Mouse (Mus musculus) forebrain, embryonic 14.5 days (tissue): Measurements from ENCODE around the gene Pan2. TPM values are rescaled to one million over a fixed set of nuclear protein-coding genes. Genes with fewer than 3 reads are reported as not detected.
A peak's percentile ranks its signal among the peaks of the same experiment; 100 is the strongest.

ENCODE experiments used
- ATAC-seq: fragments of 200-750 bp; cut with Nextera tagmentation; 2 replicates; pipeline ENCODE4 v1.8.0; 2017; ENCODE audit warnings: mild to moderate bottlenecking, moderate library complexity
- DNase-seq: peaks from one replicate; pipeline ENCODE4 v3.0.0-alpha.2; 2015; ENCODE audit warnings: low spot score
- H3K27ac ChIP-seq: fragments of 300-500 bp; sonication (generic); 2 replicates; pipeline ENCODE4 v1.5.1; 2014; ENCODE audit warnings: low read depth, mild to moderate bottlenecking, control low read depth, low read length, moderate library complexity
- H3K27me3 ChIP-seq: fragments of 300-500 bp; sonication (generic); replicated peaks from 2 replicates; pipeline ENCODE4 v1.6.1; 2014; ENCODE audit warnings: low read length, control low read depth, mixed read lengths; ENCODE audit not compliant: control insufficient read depth, insufficient read depth
- H3K36me3 ChIP-seq: fragments of 300-500 bp; sonication (generic); 2 replicates; pipeline ENCODE4 v1.6.1; 2014; ENCODE audit warnings: low read length, control low read depth; ENCODE audit not compliant: control insufficient read depth, insufficient read depth
- H3K4me1 ChIP-seq: fragments of 300-500 bp; sonication (generic); 2 replicates; pipeline ENCODE4 v1.6.1; 2014; ENCODE audit warnings: antibody characterized with exemption, low read length, control low read depth; ENCODE audit not compliant: control insufficient read depth, insufficient read depth
- H3K4me2 ChIP-seq: fragments of 300-500 bp; sonication (generic); 2 replicates; pipeline ENCODE4 v1.6.1; 2014; ENCODE audit warnings: mild to moderate bottlenecking, control low read depth, low read length
- H3K4me3 ChIP-seq: fragments of 300-500 bp; sonication (generic); 2 replicates; pipeline ENCODE4 v1.5.1; 2014; ENCODE audit warnings: low read depth, low read length, control low read depth
- H3K9ac ChIP-seq: fragments of 300-500 bp; sonication (generic); 2 replicates; pipeline ENCODE4 v1.6.1; 2014; ENCODE audit warnings: mild to moderate bottlenecking, low read length, control low read depth, moderate library complexity
- H3K9me3 ChIP-seq: fragments of 300-500 bp; sonication (generic); replicated peaks from 2 replicates; pipeline ENCODE4 v1.6.1; 2016; ENCODE audit warnings: low read length, control low read depth, mixed read lengths; ENCODE audit not compliant: control insufficient read depth
- WGBS: fragments of 180-500 bp; shearing (Covaris S2); extraction: QIAGEN DNeasy Blood & Tissue Kit; methylation state at CpG from one replicate; pipeline ENCODE4 v1.1.7; 2014; 5-methylcytosine and 5-hydroxymethylcytosine counted together
- polyA plus RNA-seq: library from polyadenylated mRNA; unstranded; fragments of >200 nt; fragmentation: Nextera tagmentation; extraction: Ambion mirVana; gene quantifications from 2 replicates; pipeline ENCODE4 v1.2.1, GENCODE M21; 2014

Gene Pan2
- polyA plus RNA-seq, 1 experiment from 2014 or later, result 21.4 TPM

DNA sequence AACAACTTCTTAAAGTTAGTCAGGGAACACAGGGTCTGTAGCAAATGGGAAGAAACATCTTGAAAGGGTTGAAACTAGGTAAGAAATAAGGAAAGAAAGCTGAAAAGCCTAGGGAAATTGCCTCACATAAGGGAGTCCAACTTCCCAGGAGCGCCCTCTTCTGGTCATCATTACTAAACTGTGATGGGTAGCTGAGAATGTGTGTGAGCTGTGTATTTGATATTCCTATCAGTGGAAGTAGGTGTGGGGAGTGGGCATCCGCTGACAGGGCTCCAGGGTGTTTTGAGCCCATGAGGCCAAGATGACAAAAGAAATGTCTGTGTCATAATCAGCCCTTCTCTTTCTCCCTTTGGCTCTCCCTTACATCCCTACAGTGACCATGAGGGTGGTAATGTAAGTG lies 55.7 kb downstream of the Pan2 start:
- no peak overlapping the region for H3K4me3 ChIP-seq
- no peak for ATAC-seq
- H3K9me3 ChIP-seq, result no peaks in the 10 kb centered on the region
- peaks cover 86% of the 10 kb centered on the region for H3K36me3 ChIP-seq
- no peak overlapping the region for H3K9ac ChIP-seq
- WGBS, result 58% methylated on average over 2 of the region's 2 CpGs
- H3K27me3 ChIP-seq, result no peaks in the 10 kb centered on the region
- H3K4me2 ChIP-seq, result no peak overlapping the region
- peak; percentile 69 for DNase-seq
- H3K27ac ChIP-seq, result no peak overlapping the region
- no peaks in the 10 kb centered on the region for H3K4me1 ChIP-seq

DNA sequence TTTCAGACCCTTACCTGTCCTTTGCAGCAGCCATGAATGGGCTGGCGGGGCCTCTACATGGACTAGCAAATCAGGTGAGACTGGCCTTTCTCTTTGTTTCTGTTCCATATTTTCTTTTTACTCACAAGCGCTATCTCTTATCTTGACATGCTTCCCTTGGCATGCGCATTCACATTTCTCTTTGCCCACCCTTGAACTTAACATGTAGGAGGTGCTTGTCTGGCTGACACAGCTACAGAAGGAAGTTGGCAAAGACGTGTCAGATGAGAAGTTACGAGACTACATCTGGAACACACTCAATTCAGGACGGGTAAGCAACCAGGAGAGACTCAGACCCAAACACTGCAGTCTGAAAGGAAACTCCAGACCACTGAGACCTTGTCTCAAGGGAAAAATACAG lies 56.1 kb downstream of the Pan2 start:
- Histone ChIP-seq H3K36me3 (peaks cover 84% of the 10 kb centered on the region), H3K27ac (no peak overlapping the region)
- 94% methylated on average over 6 of the region's 6 CpGs for WGBS

DNA sequence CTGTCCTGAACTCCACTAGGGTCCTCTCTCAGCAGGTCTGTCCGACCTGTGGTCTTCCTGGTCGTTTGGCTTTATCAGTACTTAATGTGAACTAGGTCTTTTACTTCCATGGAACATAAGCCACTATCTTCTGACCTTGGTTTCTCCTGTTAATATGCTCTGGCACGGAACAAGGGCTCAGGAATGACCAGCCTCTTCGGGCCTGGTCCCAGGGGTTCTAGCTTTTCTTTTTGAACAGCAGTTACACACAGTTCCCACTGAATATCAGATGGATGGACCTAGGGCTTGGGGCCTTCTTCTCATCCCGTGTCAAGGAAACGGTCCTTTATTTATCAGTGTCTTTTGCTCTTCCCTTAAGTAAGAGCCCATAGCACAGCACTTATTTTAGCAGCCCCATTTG lies 58.7 kb downstream of the Pan2 start:
- no peaks in the 10 kb centered on the region for H3K27me3 ChIP-seq
- no peak overlapping the region for H3K4me3 ChIP-seq
- no peak overlapping the region for H3K27ac ChIP-seq
- ATAC-seq (no peak), DNase-seq (no peak)
- no peak overlapping the region for H3K9ac ChIP-seq
- 94% methylated on average over 6 of the region's 6 CpGs for WGBS
- H3K36me3 ChIP-seq, result peaks cover 80% of the 10 kb centered on the region
- H3K4me2 ChIP-seq, result no peak overlapping the region
- H3K4me1 ChIP-seq, result no peaks in the 10 kb centered on the region
- no peaks in the 10 kb centered on the region for H3K9me3 ChIP-seq

More for the DNA sequence above, 56.1 kb downstream of the Pan2 start:
- no peaks in the 10 kb centered on the region for H3K4me1 ChIP-seq
- no peak for DNase-seq
- no peak overlapping the region for H3K4me2 ChIP-seq
- H3K9ac ChIP-seq, result no peak overlapping the region
- no peak for ATAC-seq
- H3K9me3 ChIP-seq, result no peaks in the 10 kb centered on the region
- H3K4me3 ChIP-seq, result no peak overlapping the region
- H3K27me3 ChIP-seq, result no peaks in the 10 kb centered on the region

DNA sequence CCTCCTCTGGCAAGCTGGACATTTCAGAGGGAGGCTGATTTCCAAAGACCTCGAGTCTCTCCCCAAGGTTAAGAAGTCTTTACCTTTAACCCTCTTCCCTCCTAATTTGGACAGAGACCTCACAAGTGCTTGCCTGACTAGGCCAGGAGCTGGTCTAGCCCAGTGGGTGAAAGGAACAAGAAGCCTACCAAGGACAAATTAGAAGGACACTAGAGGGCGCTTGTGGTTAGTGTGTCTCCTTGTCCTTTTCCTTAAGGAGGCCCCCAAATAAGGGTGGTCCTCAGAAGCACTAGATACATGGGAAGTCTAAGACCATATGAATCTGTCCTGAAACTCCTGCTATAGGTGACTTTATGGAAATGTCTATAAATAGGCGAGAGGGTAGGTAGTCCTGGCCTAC lies 59.4 kb downstream of the Pan2 start:
- WGBS, result 48% methylated on average over 3 of the region's 3 CpGs
- H3K4me2 ChIP-seq, result no peak overlapping the region
- no peak overlapping the region for H3K27ac ChIP-seq
- no peak overlapping the region for H3K4me3 ChIP-seq
- peak; percentile 80 for DNase-seq
- H3K9ac ChIP-seq, result no peak overlapping the region
- no peaks in the 10 kb centered on the region for H3K27me3 ChIP-seq
- no peaks in the 10 kb centered on the region for H3K9me3 ChIP-seq
- H3K4me1 ChIP-seq, result peaks cover 2% of the 10 kb centered on the region; the same call in 1 of the 2 replicates
- peak; percentile 61 for ATAC-seq
- H3K36me3 ChIP-seq, result peaks cover 73% of the 10 kb centered on the region

DNA sequence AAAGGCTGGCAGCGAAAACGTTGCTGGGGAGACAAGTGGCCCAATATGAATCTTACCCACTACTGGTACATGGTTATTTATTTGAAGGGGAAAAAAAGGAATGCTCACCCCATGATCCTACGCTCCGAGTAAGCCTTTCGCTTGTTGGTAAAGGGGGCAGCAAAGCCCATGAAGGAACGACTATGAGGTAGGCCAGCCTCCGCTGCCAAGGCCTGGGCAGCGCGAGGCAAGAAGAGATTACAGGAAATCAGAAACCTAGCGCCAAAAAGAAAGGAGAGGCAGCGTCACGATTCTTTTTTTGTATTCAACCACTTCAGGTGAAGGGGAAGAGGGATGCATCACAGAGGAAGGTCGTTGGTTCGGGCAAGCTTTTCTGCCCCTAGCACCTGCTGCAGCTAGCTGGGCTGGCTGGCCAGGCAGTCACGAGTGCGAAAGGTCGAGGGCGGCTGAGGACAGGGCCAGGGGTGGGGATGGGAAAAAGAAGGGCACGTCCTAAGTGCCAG lies 64.8 kb downstream of the Pan2 start:
- no peaks in the 10 kb centered on the region for H3K27me3 ChIP-seq
- H3K36me3 ChIP-seq, result peaks cover 23% of the 10 kb centered on the region
- H3K9me3 ChIP-seq, result no peaks in the 10 kb centered on the region
- ATAC-seq, result no peak
- peak overlapping the region; percentile 94 for H3K4me2 ChIP-seq
- DNase-seq, result no peak
- peak overlapping the region; percentile 64 for H3K4me3 ChIP-seq
- H3K4me1 ChIP-seq, result peaks cover 8% of the 10 kb centered on the region; the same call in 1 of the 2 replicates
- H3K9ac ChIP-seq, result peak overlapping the region; percentile 73
- peak overlapping the region; percentile 95 for H3K27ac ChIP-seq
- WGBS, result 13% methylated on average over 19 of the region's 19 CpGs

DNA sequence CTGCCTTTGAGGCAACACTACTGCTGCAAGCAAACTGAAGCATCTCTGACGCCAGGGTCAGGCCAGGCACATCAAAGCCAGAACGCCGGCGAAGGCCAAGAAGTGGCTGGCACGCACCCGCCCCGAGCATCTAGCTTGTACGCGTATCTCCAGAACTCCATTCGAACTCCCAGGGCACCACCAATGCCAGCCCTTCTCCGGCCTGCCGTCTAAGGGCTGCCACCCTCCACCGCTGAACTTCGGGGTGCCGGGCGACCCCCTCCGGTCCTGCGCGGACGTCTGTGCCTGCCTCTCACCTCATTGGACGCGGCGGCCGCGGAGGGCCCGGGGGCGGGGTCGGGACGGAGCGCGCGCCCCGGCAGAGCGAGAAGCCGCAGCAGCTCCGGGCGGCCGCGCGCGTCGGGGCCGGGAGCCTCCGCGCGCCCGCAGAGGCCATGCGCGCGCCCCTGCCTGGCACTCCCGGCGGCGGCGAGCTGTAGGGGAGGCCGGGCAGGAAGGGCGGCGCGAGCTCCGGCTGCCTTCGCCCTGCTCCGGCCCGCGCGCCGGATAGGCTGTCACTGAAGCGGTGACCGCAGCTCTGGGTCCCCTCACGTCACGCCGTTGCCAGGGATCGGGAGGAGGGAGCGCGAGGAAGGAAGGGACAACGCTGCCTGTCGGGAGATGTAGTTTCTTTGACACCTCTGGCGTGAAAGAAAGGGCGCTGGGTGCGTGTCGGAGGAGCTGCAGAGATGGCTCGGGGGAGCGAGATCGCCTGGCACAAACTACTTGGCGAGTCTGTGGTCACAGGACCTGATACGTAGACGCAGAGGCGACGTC lies 65.5 kb downstream of the Pan2 start, which contains the start of gene Coq10a:
TSS of gene Coq10a (minus strand) at position 596 of the 816 bp plus-strand sequence.
- peaks cover 16% of the 10 kb centered on the region for H3K36me3 ChIP-seq
- DNase-seq (peak; percentile 96), ATAC-seq (peak; percentile 95)
- H3K27ac ChIP-seq, result peak within 1 kb of the TSS; percentile 95
- H3K9me3 ChIP-seq, result no peaks in the 10 kb centered on the region
- under 1% methylated on average over 83 of the region's 87 CpGs for WGBS
- H3K4me1 ChIP-seq, result peaks cover 8% of the 10 kb centered on the region; the same call in 1 of the 2 replicates
- H3K9ac ChIP-seq, result peak within 1 kb of the TSS; percentile 73
- peak within 1 kb of the TSS; percentile 94 for H3K4me2 ChIP-seq
- H3K4me3 ChIP-seq, result peak within 1 kb of the TSS; percentile 64
- no peaks in the 10 kb centered on the region for H3K27me3 ChIP-seq

DNA sequence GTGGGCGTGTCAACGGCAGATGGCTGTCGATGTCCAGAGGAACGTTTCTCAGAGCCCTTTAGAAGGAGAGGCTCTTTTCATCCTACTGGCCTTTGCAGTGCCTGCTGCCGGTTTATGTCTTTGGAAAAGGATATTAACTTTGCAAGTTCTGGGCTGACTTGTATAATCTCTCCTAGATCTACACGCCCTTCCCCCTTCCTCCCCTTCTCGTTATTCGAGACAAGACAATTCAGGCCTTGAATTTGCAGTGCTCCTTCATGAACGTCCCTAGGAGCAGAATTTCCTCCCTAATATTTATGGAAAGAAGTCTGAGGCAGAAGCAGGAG lies 66.0 kb downstream of the Pan2 start:
- DNase-seq, result no peak
- ATAC-seq, result no peak
- WGBS, result 7% methylated on average over 9 of the region's 9 CpGs

DNA sequence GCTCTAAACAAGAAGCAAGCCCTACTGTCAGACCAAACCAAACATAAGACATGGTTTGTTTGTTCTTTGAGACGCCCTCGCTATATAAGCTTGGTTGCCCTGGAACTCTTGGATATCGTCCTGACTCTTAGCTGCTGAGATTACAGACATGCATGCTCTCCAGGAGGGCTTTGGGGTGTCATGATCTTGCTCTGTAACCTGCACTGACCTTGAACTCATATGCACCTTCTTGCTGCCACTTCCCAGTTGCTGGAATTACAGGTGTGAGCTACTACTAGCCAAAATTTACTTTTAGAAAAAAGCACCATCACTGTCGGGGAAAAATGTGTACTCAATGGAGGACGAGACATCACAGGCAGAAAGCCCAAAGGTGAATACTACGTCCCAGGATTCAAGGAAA lies 66.5 kb downstream of the Pan2 start:
- Histone ChIP-seq H3K4me2 (peak overlapping the region; percentile 94), H3K9ac (peak overlapping the region; percentile 73; the same call in 1 of the 2 replicates), H3K9me3 (no peaks in the 10 kb centered on the region), H3K27me3 (no peaks in the 10 kb centered on the region), H3K4me3 (peak overlapping the region; percentile 64; the same call in 1 of the 2 replicates), H3K4me1 (peaks cover 8% of the 10 kb centered on the region; the same call in 1 of the 2 replicates), H3K27ac (peak overlapping the region; percentile 95), H3K36me3 (peaks cover 10% of the 10 kb centered on the region)
- DNase-seq (no peak), ATAC-seq (no peak)
- 80% methylated on average over 6 of the region's 6 CpGs for WGBS

More for the DNA sequence above, 66.0 kb downstream of the Pan2 start:
- H3K27ac ChIP-seq, result peak overlapping the region; percentile 95
- H3K4me3 ChIP-seq, result peak overlapping the region; percentile 64
- no peaks in the 10 kb centered on the region for H3K27me3 ChIP-seq
- H3K4me2 ChIP-seq, result peak overlapping the region; percentile 94
- no peaks in the 10 kb centered on the region for H3K9me3 ChIP-seq
- peaks cover 8% of the 10 kb centered on the region; the same call in 1 of the 2 replicates for H3K4me1 ChIP-seq
- peaks cover 12% of the 10 kb centered on the region for H3K36me3 ChIP-seq
- H3K9ac ChIP-seq, result peak overlapping the region; percentile 73

DNA sequence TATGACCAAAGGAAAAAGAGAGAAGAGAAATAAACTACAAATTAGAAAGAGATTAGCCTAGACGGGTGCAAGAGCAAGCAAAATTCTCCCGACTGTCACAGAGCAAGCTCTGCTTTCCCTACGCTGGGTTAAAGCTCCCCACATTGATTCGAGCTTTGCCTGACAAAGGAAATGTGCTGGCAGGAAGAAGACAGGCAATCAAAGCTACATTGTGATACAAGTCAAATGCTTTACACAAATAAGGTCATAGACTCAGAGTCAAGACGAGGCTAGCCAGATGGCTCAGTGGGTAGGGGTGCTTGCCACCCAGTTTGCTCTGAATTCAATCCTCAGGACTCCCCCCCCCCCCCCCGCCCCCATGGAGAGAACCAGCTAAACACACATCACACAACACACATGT lies 66.9 kb downstream of the Pan2 start:
- WGBS, result 58% methylated on average over 5 of the region's 6 CpGs
- H3K27ac ChIP-seq, result no peak overlapping the region
- no peak overlapping the region for H3K9ac ChIP-seq
- no peaks in the 10 kb centered on the region for H3K9me3 ChIP-seq
- no peaks in the 10 kb centered on the region for H3K27me3 ChIP-seq
- H3K4me2 ChIP-seq, result no peak overlapping the region
- ATAC-seq (no peak), DNase-seq (no peak)
- peaks cover 8% of the 10 kb centered on the region; the same call in 1 of the 2 replicates for H3K4me1 ChIP-seq
- peaks cover 7% of the 10 kb centered on the region for H3K36me3 ChIP-seq
- H3K4me3 ChIP-seq, result no peak overlapping the region
